Mouse (Mus musculus): ENCODE measurements at regions not wholly inside any gene's neighbourhood (a gene's known extent, or its start where the extent isn't known, plus 50 kb on each side); places are given as distances from the start of the nearest gene placed in this dataset.

GRCm38 (mm10) chr1:61203612-61204011 is 225.9 kb downstream of the Icos start:
- no peak for DNase-seq
- WGBS = 41% methylated on average over 6 of the region's 6 CpGs
- TF ChIP-seq EP300 (IDR thresholded peaks at IDR 0.05; ENCODE audit: insufficient read depth, low read depth, low read length) = no peak
- TF ChIP-seq POLR2A (IDR thresholded peaks at IDR 0.05; ENCODE audit: insufficient read depth, low read depth, low read length) = no peak
- TF ChIP-seq CTCF (IDR thresholded peaks at IDR 0.05) = no peak
- intact Hi-C loops (cut with DNase I) = loop anchor here (10.0 kb wide), 1 partner anchor 71 kb away; no protein-coding TSS in a partner anchor
- Histone ChIP-seq H3K27me3 (ENCODE audit: control insufficient read depth, insufficient read depth, low read length) (no peaks in the 10 kb centered on the region), H3K27ac (no peak overlapping the region; the same call in 1 of the 2 replicates), H3K36me3 (ENCODE audit: control insufficient read depth, insufficient read depth, low read length) (peaks cover 11% of the 10 kb centered on the region), H3K9ac (ENCODE audit: low read depth, low read length) (no peak overlapping the region), H3K4me1 (ENCODE audit: control insufficient read depth, insufficient read depth, low read length) (peaks cover 10% of the 10 kb centered on the region), H3K79me2 (replicated peaks; ENCODE audit: control insufficient read depth, insufficient read depth, low read length) (no peaks in the 10 kb centered on the region), H3K4me3 (no peak overlapping the region)

- Histone ChIP-seq H3K9ac (ENCODE audit: low read depth, low read length) (no peak overlapping the region), H3K79me2 (replicated peaks; ENCODE audit: control insufficient read depth, insufficient read depth, low read length) (no peaks in the 10 kb centered on the region), H3K36me3 (ENCODE audit: control insufficient read depth, insufficient read depth, low read length) (peaks cover 13% of the 10 kb centered on the region), H3K27me3 (ENCODE audit: control insufficient read depth, insufficient read depth, low read length) (no peaks in the 10 kb centered on the region), H3K27ac (peak overlapping the region; percentile 74), H3K4me1 (ENCODE audit: control insufficient read depth, insufficient read depth, low read length) (peaks cover 12% of the 10 kb centered on the region), H3K4me3 (no peak overlapping the region)
- DNase-seq = no peak
- no peak for TF ChIP-seq CTCF (IDR thresholded peaks at IDR 0.05)
- TF ChIP-seq POLR2A (IDR thresholded peaks at IDR 0.05; ENCODE audit: insufficient read depth, low read depth, low read length) = no peak
- TF ChIP-seq EP300 (IDR thresholded peaks at IDR 0.05; ENCODE audit: insufficient read depth, low read depth, low read length) = no peak
- intact Hi-C loops (cut with DNase I) = loop anchor here (10.0 kb wide), 1 partner anchor 70 kb away; no protein-coding TSS in a partner anchor
- 86% methylated on average over 5 of the region's 5 CpGs for WGBS
Measured at GRCm38 (mm10) chr1:61205137-61205536, 227.4 kb downstream of the Icos start.

GRCm38 (mm10) chr1:61206861-61207380 is 229.2 kb downstream of the Icos start:
- peaks cover 12% of the 10 kb centered on the region for H3K4me1 ChIP-seq (ENCODE audit: control insufficient read depth, insufficient read depth, low read length)
- 40% methylated on average over 6 of the region's 6 CpGs for WGBS
- 0 out of 2 replicates have a peak, but pooled peaks have one; percentile 47 for TF ChIP-seq EP300 (IDR thresholded peaks at IDR 0.05; ENCODE audit: insufficient read depth, low read depth, low read length)
- TF ChIP-seq CTCF (IDR thresholded peaks at IDR 0.05) = no peak
- H3K79me2 ChIP-seq (replicated peaks; ENCODE audit: control insufficient read depth, insufficient read depth, low read length) = no peaks in the 10 kb centered on the region
- intact Hi-C loops (cut with DNase I) = loop anchor here (10.0 kb wide), 1 partner anchor 68 kb away; no protein-coding TSS in a partner anchor
- H3K27ac ChIP-seq = peak overlapping the region; percentile 74
- H3K36me3 ChIP-seq (ENCODE audit: control insufficient read depth, insufficient read depth, low read length) = peaks cover 13% of the 10 kb centered on the region
- no peak overlapping the region for H3K4me3 ChIP-seq
- H3K27me3 ChIP-seq (ENCODE audit: control insufficient read depth, insufficient read depth, low read length) = no peaks in the 10 kb centered on the region
- H3K9ac ChIP-seq (ENCODE audit: low read depth, low read length) = no peak overlapping the region
- peak in 1 of 2 experiments; percentile 50 for DNase-seq

DNA sequence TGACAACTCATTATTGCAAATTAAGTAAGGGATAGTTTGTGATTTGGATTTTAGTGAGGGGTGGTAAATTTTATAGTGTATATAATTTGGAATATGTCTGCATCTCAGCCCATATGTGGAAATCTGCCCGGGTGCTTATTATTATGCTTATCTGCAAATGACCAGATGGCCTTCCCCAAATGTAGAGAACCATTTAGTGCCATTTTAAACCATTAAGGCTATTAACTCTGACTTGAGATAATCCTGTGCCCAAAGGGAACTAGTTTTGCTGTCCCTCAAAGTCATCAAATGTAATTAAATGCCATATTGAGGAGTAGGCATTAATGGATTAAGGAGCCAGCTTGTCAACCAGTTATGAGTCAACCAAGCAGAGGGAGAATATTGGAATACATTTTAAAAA is 230.7 kb downstream of the Icos start:
- Histone ChIP-seq H3K36me3 (ENCODE audit: control insufficient read depth, insufficient read depth, low read length) (peaks cover 13% of the 10 kb centered on the region), H3K4me1 (ENCODE audit: control insufficient read depth, insufficient read depth, low read length) (peaks cover 12% of the 10 kb centered on the region), H3K9ac (ENCODE audit: low read depth, low read length) (no peak overlapping the region), H3K27me3 (ENCODE audit: control insufficient read depth, insufficient read depth, low read length) (no peaks in the 10 kb centered on the region), H3K27ac (peak overlapping the region; percentile 33; the same call in 1 of the 2 replicates), H3K4me3 (no peak overlapping the region), H3K79me2 (replicated peaks; ENCODE audit: control insufficient read depth, insufficient read depth, low read length) (no peaks in the 10 kb centered on the region)
- DNase-seq = no peak
- TF ChIP-seq CTCF (IDR thresholded peaks at IDR 0.05) = no peak
- no peak for TF ChIP-seq POLR2A (IDR thresholded peaks at IDR 0.05; ENCODE audit: insufficient read depth, low read depth, low read length)
- no peak for TF ChIP-seq EP300 (IDR thresholded peaks at IDR 0.05; ENCODE audit: insufficient read depth, low read depth, low read length)
- intact Hi-C loops (cut with DNase I) = loop anchor here (10.0 kb wide), 1 partner anchor 66 kb away; no protein-coding TSS in a partner anchor
- 93% methylated on average over 1 of the region's 1 CpGs for WGBS

- intact Hi-C loops (cut with DNase I) = no loop called here
- DNase-seq = no peak
- H3K36me3 ChIP-seq (ENCODE audit: control insufficient read depth, insufficient read depth, low read length) = no peaks in the 10 kb centered on the region
- no peak overlapping the region for H3K9ac ChIP-seq (ENCODE audit: low read depth, low read length)
- no peak overlapping the region; the same call in 1 of the 2 replicates for H3K27ac ChIP-seq
- no peaks in the 10 kb centered on the region for H3K79me2 ChIP-seq (replicated peaks; ENCODE audit: control insufficient read depth, insufficient read depth, low read length)
- no peak overlapping the region for H3K4me3 ChIP-seq
- TF ChIP-seq POLR2A (IDR thresholded peaks at IDR 0.05; ENCODE audit: insufficient read depth, low read depth, low read length) (no peak), EP300 (IDR thresholded peaks at IDR 0.05; ENCODE audit: insufficient read depth, low read depth, low read length) (no peak), CTCF (IDR thresholded peaks at IDR 0.05) (no peak)
- WGBS = 17% methylated on average over 1 of the region's 1 CpGs
- H3K4me1 ChIP-seq (ENCODE audit: control insufficient read depth, insufficient read depth, low read length) = peaks cover 2% of the 10 kb centered on the region; the same call in 1 of the 2 replicates
- H3K27me3 ChIP-seq (ENCODE audit: control insufficient read depth, insufficient read depth, low read length) = no peaks in the 10 kb centered on the region
Measured at GRCm38 (mm10) chr1:61221131-61221530, 243.4 kb downstream of the Icos start.

DNA sequence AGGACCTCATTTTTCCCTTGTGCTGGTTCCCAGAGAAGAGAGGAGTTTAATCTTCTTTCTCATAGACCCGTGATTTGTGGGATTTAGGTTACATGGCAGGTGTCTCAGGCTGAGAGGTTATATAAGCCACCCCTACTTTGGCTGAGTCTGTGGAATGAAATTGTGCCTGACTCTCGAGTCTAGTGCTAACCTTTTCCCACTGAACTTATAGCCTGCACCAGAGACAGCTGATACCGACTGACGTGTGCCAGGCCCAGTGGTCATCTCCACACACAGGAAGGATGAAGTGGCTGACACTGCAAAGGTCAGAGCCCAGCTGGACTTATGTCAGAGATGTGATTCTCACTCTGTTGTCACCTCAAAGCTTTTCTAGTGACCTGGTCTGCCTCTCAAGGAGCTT is 251.2 kb downstream of the Icos start:
- Histone ChIP-seq H3K36me3 (ENCODE audit: control insufficient read depth, insufficient read depth, low read length) (no peaks in the 10 kb centered on the region), H3K27ac (no peak overlapping the region), H3K4me3 (no peak overlapping the region), H3K9ac (ENCODE audit: low read depth, low read length) (no peak overlapping the region), H3K27me3 (ENCODE audit: control insufficient read depth, insufficient read depth, low read length) (no peaks in the 10 kb centered on the region), H3K4me1 (ENCODE audit: control insufficient read depth, insufficient read depth, low read length) (no peaks in the 10 kb centered on the region), H3K79me2 (replicated peaks; ENCODE audit: control insufficient read depth, insufficient read depth, low read length) (no peaks in the 10 kb centered on the region)
- TF ChIP-seq EP300 (IDR thresholded peaks at IDR 0.05; ENCODE audit: insufficient read depth, low read depth, low read length) (no peak), POLR2A (IDR thresholded peaks at IDR 0.05; ENCODE audit: insufficient read depth, low read depth, low read length) (no peak), CTCF (IDR thresholded peaks at IDR 0.05) (no peak)
- intact Hi-C loops (cut with DNase I) = no loop called here
- WGBS = 51% methylated on average over 4 of the region's 4 CpGs
- no peak for DNase-seq

All from heart, adult 2 months (tissue).